Mouse (Mus musculus) liver, adult 2 months (tissue): ENCODE measurements around the gene Ppox. TPM values are rescaled to one million over a fixed set of nuclear protein-coding genes. Genes with fewer than 3 reads are reported as not detected.
"Not testable (repeated sequence)": the region's sequence is repeated elsewhere in the genome, so short reads cannot be mapped to it uniquely, and the experiment has no call there.

Source experiments
- DNase-seq: peaks from one replicate; pipeline ENCODE4 v3.0.0-alpha.2; 2011; ENCODE audit warnings: low read depth, low spot score; ENCODE audit errors: extremely low read depth
- H3K27ac ChIP-seq: fragments of 200-500 bp; replicated peaks from 2 replicates; pipeline ENCODE4 v1.5.1; 2012; ENCODE audit warnings: low read depth, mild to moderate bottlenecking, control low read depth, inconsistent platforms, low read length; ENCODE audit not compliant: insufficient read depth
- H3K27me3 ChIP-seq: fragments of 200-500 bp; 2 replicates; pipeline ENCODE4 v1.6.1; 2012; ENCODE audit warnings: mild to moderate bottlenecking, moderate library complexity, low read length, inconsistent platforms; ENCODE audit not compliant: control insufficient read depth, insufficient read depth
- H3K36me3 ChIP-seq: fragments of 200-500 bp; 2 replicates; pipeline ENCODE4 v1.6.1; 2012; ENCODE audit warnings: low read length, inconsistent platforms; ENCODE audit not compliant: control insufficient read depth, insufficient read depth
- H3K4me1 ChIP-seq: fragments of 200-500 bp; 2 replicates; pipeline ENCODE4 v1.6.1; 2011; ENCODE audit warnings: low read length; ENCODE audit not compliant: control insufficient read depth, insufficient read depth
- H3K4me3 ChIP-seq: fragments of 200-500 bp; 2 replicates; pipeline ENCODE4 v1.5.1; 2011; ENCODE audit warnings: low read depth, mild to moderate bottlenecking, control low read depth, low read length, moderate library complexity; ENCODE audit not compliant: insufficient read depth
- H3K79me2 ChIP-seq: fragments of 200-500 bp; 2 replicates; pipeline ENCODE4 v1.6.1; 2012; ENCODE audit warnings: inconsistent platforms, mild to moderate bottlenecking, low read length, moderate library complexity; ENCODE audit not compliant: control insufficient read depth, insufficient read depth
- H3K9ac ChIP-seq: fragments of 200-500 bp; 2 replicates; pipeline ENCODE4 v1.6.1; 2012; ENCODE audit warnings: low read depth, mild to moderate bottlenecking, control low read depth, inconsistent platforms, low read length
- CTCF ChIP-seq: fragments of 200-500 bp; IDR thresholded peaks from 2 replicates; pipeline ENCODE4 v1.5.1; 2011; ENCODE audit warnings: low read depth, low read length, control low read depth
- POLR2A ChIP-seq: fragments of 200-500 bp; IDR thresholded peaks from 2 replicates; pipeline ENCODE4 v1.6.1; 2011; ENCODE audit warnings: low read length, control low read depth; ENCODE audit not compliant: insufficient read depth; ENCODE audit errors: extremely low read depth
- WGBS: fragments of 180-500 bp; shearing (Covaris S2); methylation state at CpG from one replicate; pipeline ENCODE4 v1.1.7; 2018; 5-methylcytosine and 5-hydroxymethylcytosine counted together
- polyA plus RNA-seq: library from polyadenylated mRNA; depleted of rRNA; stranded (reverse); fragments of >200 nt; gene quantifications from 2 replicates; pipeline ENCODE4 v1.2.3, GENCODE M21; 2012
- total RNA-seq: library from RNA; depleted of rRNA; stranded (reverse); fragments of >200 nt; gene quantifications from 2 replicates; pipeline ENCODE4 v1.2.3, GENCODE M21; 2014

Gene Ppox
- total and polyA plus RNA-seq, 2 experiments = 11.0 to 31.2 TPM

DNA sequence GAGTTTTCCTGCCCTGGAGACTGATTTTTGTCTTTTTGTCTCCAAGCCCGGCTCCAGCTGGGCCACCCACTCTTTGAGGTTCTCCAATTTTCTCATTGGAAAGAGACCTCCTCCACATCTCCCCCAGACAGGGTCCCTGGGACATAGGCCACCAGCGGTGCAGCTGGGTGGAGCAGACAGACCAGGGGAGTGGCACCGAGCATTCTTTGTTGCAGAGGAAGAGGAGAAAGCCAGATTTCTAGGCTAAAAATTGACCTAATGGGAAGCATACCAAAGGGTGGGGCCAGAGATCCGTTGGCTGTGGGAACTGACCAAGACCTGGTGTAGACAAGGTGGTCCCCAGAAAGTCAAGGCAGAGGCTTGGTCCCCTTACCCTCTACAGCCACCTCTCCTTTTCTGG is 33.1 kb downstream of the Ppox start:
- TF ChIP-seq CTCF (no peak), POLR2A (no peak)
- no peaks in the 10 kb centered on the region for H3K27me3 ChIP-seq
- peak overlapping the region; percentile 72 for H3K27ac ChIP-seq
- no peak overlapping the region for H3K4me3 ChIP-seq
- peaks cover 8% of the 10 kb centered on the region for H3K36me3 ChIP-seq
- no peak for DNase-seq
- peaks cover 9% of the 10 kb centered on the region; the same call in 1 of the 2 replicates for H3K79me2 ChIP-seq
- H3K9ac ChIP-seq = no peak overlapping the region
- H3K4me1 ChIP-seq = peaks cover 10% of the 10 kb centered on the region
- WGBS = 25% methylated on average over 4 of the region's 4 CpGs

DNA sequence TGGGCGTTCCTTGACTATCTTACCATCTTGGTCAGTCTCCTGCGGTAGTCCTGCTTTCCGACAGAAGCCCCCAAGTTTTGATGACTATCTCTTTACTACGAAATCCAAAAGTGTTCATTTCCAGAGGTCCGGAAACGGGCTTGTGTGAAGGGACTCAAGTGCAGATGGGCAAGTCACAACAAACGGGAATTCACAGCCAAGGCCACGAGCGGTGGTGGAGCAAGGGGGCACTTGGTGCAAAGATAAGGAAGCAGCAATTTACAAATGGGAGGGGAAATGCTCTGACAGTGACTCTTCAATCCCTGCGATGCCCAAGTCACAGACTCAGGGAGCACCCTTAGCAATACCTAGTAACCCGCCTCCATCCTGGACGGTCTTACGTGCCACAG is 33.5 kb downstream of the Ppox start:
- Histone ChIP-seq H3K79me2 (peaks cover 9% of the 10 kb centered on the region; the same call in 1 of the 2 replicates), H3K36me3 (peaks cover 9% of the 10 kb centered on the region), H3K27ac (peak overlapping the region; percentile 72), H3K9ac (peak overlapping the region; percentile 65), H3K4me1 (peaks cover 10% of the 10 kb centered on the region), H3K27me3 (no peaks in the 10 kb centered on the region), H3K4me3 (peak overlapping the region; percentile 27; the same call in 1 of the 2 replicates)
- TF ChIP-seq CTCF = no peak
- no peak for TF ChIP-seq POLR2A
- WGBS = 18% methylated on average over 13 of the region's 13 CpGs
- no peak for DNase-seq

DNA sequence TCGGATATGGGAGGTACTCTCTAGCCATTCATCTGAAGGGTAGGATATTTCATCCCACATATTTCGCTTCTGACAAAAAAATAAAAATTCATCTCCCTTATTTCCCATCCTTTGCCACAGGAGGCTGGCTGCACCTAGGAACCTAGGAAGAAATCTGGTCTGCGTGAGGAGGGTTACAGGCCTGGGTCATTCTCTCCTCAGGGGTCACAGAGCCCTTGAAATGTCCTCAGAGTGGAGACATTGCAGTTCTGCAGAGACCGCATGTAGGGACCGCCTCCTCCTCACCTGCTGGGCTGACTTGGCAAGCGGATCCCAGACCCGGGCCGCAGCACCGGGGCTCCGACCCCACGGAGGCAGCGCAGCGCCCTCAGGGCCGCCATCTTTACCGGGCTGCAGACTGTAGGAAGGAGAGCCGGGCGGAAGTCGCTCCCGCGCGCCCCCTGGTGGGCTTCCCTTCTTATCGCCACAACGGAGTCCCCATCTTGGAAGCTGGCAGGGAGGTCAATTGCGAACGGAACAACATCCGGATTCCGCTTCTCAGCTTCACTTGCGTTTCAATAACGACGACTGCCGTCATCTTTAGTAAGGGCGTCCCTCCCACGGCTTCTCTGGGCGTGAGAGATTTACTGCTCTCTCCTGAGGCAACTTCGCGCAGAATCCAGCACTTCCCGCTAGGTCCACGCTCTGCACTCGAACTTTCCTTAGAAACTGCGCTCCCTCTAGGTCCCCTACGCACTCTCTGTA is 34.1 kb downstream of the Ppox start:
- Histone ChIP-seq H3K4me1 (peaks cover 10% of the 10 kb centered on the region), H3K9ac (peak overlapping the region; percentile 89), H3K79me2 (peaks cover 9% of the 10 kb centered on the region; the same call in 1 of the 2 replicates), H3K36me3 (peaks cover 12% of the 10 kb centered on the region), H3K4me3 (peak overlapping the region; percentile 77), H3K27me3 (no peaks in the 10 kb centered on the region), H3K27ac (peak overlapping the region; percentile 83)
- peak; percentile 75 for TF ChIP-seq POLR2A
- TF ChIP-seq CTCF = peak; percentile 88
- under 1% methylated on average over 41 of the region's 41 CpGs for WGBS
- peak; percentile 98 for DNase-seq

DNA sequence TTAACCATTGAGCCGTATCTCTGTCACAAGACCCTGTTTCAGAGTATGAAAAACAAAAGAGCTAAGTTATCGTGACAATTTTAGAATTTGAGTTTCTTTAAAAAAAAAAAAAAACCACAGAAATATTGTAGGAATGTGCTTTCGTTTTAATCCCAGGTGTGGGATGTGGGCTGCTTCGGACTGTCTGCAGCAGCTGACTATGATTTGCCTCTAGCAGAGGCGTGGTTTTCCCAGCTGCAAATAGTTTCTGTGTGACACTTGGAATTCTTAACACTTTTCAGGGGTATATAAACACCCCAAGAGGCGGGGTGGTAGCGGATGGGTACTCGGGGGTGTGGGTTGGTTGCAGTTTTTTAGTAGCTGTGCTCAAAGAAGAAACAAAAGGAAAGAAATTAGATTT is 35.6 kb downstream of the Ppox start:
- no peak overlapping the region for H3K9ac ChIP-seq
- no peak overlapping the region for H3K4me3 ChIP-seq
- H3K36me3 ChIP-seq = peaks cover 20% of the 10 kb centered on the region

DNA sequence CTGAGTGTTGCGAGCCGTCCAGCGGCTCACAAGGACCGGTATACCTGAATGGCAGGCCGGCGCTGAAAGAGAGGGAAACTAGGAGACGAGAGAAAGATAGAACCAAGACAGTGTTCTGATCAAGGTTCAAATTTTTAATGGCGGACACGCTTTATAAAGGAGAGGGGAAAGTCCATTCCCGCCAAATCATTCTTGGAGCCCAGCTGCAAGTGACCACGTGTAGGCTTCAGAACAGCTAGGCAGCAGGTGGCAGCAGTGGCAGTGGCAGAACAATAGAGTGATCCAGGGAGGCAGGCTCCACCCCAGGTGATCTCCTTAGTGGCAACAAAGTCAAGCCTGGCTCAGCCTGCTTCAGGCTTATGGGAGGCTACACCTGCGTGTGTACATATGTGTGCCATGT is 39.0 kb downstream of the Ppox start:
- not testable (repeated sequence) for H3K9ac ChIP-seq, H3K79me2 ChIP-seq, H3K4me3 ChIP-seq, H3K27me3 ChIP-seq, H3K4me1 ChIP-seq
- whole genome bisulfite sequencing = 65% methylated on average over 12 of the region's 12 CpGs
- DNase-seq = peak; percentile 49
- H3K36me3 ChIP-seq = peaks cover 38% of the 10 kb centered on the region
- H3K27ac ChIP-seq = peak overlapping the region; percentile 10; the same call in 1 of the 2 replicates

More for the DNA sequence above, 35.6 kb downstream of the Ppox start:
- no peak for DNase-seq
- Histone ChIP-seq H3K4me1 (peaks cover 14% of the 10 kb centered on the region), H3K27ac (no peak overlapping the region), H3K79me2 (peaks cover 9% of the 10 kb centered on the region; the same call in 1 of the 2 replicates), H3K27me3 (no peaks in the 10 kb centered on the region)
- no peak for TF ChIP-seq CTCF
- no peak for TF ChIP-seq POLR2A
- WGBS = 96% methylated on average over 8 of the region's 8 CpGs

DNA sequence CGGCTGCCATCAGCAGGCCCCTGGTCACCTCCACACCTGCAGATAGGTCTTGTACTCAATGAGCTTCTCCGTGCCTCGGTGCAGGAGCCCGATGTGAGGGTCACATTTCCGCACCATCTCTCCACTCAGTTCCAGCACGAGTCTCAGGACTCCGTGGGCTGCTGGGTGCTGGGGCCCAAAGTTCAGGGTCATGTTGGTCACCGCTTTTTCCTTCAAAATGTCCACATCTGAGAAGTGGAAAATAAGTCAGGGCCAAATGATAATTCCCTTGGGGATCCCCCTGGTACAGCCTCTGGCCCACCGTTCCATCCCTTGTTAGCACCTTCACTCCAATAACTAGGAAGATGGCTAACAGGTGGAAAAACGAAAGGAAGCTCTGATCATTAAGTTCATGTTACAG is 40.1 kb downstream of the Ppox start:
- TF ChIP-seq POLR2A = no peak
- TF ChIP-seq CTCF = no peak
- Histone ChIP-seq H3K9ac (no peak overlapping the region), H3K4me1 (peaks cover 4% of the 10 kb centered on the region), H3K27me3 (no peaks in the 10 kb centered on the region), H3K27ac (no peak overlapping the region), H3K4me3 (no peak overlapping the region), H3K79me2 (no peaks in the 10 kb centered on the region; the same call in 1 of the 2 replicates), H3K36me3 (peaks cover 47% of the 10 kb centered on the region)
- no peak for DNase-seq
- 75% methylated on average over 10 of the region's 10 CpGs for WGBS
